Mouse (Mus musculus): Measurements from ENCODE around the gene Dot1l. TPM values are rescaled to one million over a fixed set of nuclear protein-coding genes. Genes with fewer than 3 reads are reported as not detected.

The Dot1l gene
- total and polyA plus RNA-seq, 3 experiments = 3.3 to 43.8 (median 13.3) TPM

GRCm38 (mm10) chr10:80823847-80824643 is 69.0 kb downstream of the Dot1l start:
- H3K4me3 ChIP-seq (replicated peaks in 1 of 3; ENCODE audit: low read depth in 2 of 3, low read length in 2 of 3, poor library complexity in 1 of 3) = no peak overlapping the region
- peak; percentile 38 for DNase-seq (ENCODE audit: extremely low read depth)
- TF ChIP-seq TCF12 (IDR thresholded peaks at IDR 0.05; ENCODE audit: low read depth, low read length) (peak; percentile 21; the same call in 1 of the 2 replicates), SMC3 (IDR thresholded peaks at IDR 0.05; ENCODE audit: low read depth, low read length) (no peak), JUND (conservative IDR thresholded peaks at IDR 0.05; ENCODE audit: low read depth, low read length) (no peak), ZMIZ1 (IDR thresholded peaks at IDR 0.05; ENCODE audit: low read depth, low read length) (0 out of 2 replicates have a peak, but pooled peaks have one; percentile 23), CHD1 (IDR thresholded peaks at IDR 0.05; ENCODE audit: low read depth, low read length) (no peak), BHLHE40 (IDR thresholded peaks at IDR 0.05; ENCODE audit: low read depth, low read length) (peak; percentile 68), ELF1 (IDR thresholded peaks at IDR 0.05; ENCODE audit: low read depth, low read length) (peak; percentile 47; the same call in 1 of the 2 replicates), MEF2A (IDR thresholded peaks at IDR 0.05; ENCODE audit: borderline replicate concordance, low read depth, low read length) (0 out of 2 replicates have a peak, but pooled peaks have one; percentile 20), NELFE (IDR thresholded peaks at IDR 0.05; ENCODE audit: low read depth, low read length) (no peak), TBP (conservative IDR thresholded peaks at IDR 0.05; ENCODE audit: low read depth, low read length) (peak; percentile 60; the same call in 1 of the 2 replicates), USF2 (conservative IDR thresholded peaks at IDR 0.05; ENCODE audit: low read depth, low read length) (no peak), IRF4 (IDR thresholded peaks at IDR 0.05; ENCODE audit: low read depth, low read length) (0 out of 2 replicates have a peak, but pooled peaks have one; percentile 8), GABPA (IDR thresholded peaks at IDR 0.05; ENCODE audit: insufficient replicate concordance, low read depth, low read length) (no peak), MAX (IDR thresholded peaks at IDR 0.05; ENCODE audit: low read length) (peak; percentile 45; the same call in 1 of the 2 replicates), POLR2AphosphoS2 (IDR thresholded peaks at IDR 0.05; ENCODE audit: low read depth, low read length) (no peak), ZC3H11A (IDR thresholded peaks at IDR 0.05; ENCODE audit: low read depth, low read length) (no peak), MAFK (IDR thresholded peaks at IDR 0.05; ENCODE audit: insufficient replicate concordance, low read length) (no peak), ETS1 (conservative IDR thresholded peaks at IDR 0.05; ENCODE audit: low read depth, low read length) (no peak), USF1 (IDR thresholded peaks at IDR 0.05; ENCODE audit: low read depth, low read length) (no peak), MYC (IDR thresholded peaks at IDR 0.05; ENCODE audit: low read depth, low read length) (0 out of 2 replicates have a peak, but pooled peaks have one; percentile 27), POLR2A (IDR thresholded peaks at IDR 0.05; ENCODE audit: low read depth, low read length) (peak; percentile 40), PAX5 (IDR thresholded peaks at IDR 0.05; ENCODE audit: low read length) (no peak), UBTF (IDR thresholded peaks at IDR 0.05; ENCODE audit: low read depth, low read length) (no peak), ZKSCAN1 (IDR thresholded peaks at IDR 0.05; ENCODE audit: borderline replicate concordance, low read depth, low read length) (no peak), NRF1 (IDR thresholded peaks at IDR 0.05; ENCODE audit: low read depth, low read length) (no peak), RAD21 (IDR thresholded peaks at IDR 0.05; ENCODE audit: low read depth, low read length) (no peak), E2F4 (IDR thresholded peaks at IDR 0.05; ENCODE audit: insufficient replicate concordance, low read depth, low read length) (no peak), CHD2 (IDR thresholded peaks at IDR 0.05; ENCODE audit: low read length) (no peak), KAT2A (IDR thresholded peaks at IDR 0.05; ENCODE audit: insufficient replicate concordance, low read length) (no peak), SIN3A (IDR thresholded peaks at IDR 0.05; ENCODE audit: low read length) (0 out of 2 replicates have a peak, but pooled peaks have one; percentile 16), MXI1 (IDR thresholded peaks at IDR 0.05; ENCODE audit: low read depth, low read length) (peak; percentile 43; the same call in 1 of the 2 replicates), EP300 (IDR thresholded peaks at IDR 0.05; ENCODE audit: low read length) (no peak), ZNF384 (IDR thresholded peaks at IDR 0.05; ENCODE audit: low read depth, low read length) (no peak)
- H3K4me2 ChIP-seq (ENCODE audit: insufficient read depth, low read depth, poor library complexity, severe bottlenecking) = peak overlapping the region; percentile 39
- peak overlapping the region; percentile 86 for H3K27ac ChIP-seq (ENCODE audit: insufficient read depth, low read depth)
- dilution Hi-C loops (cut with MboI; ENCODE audit: extremely low pct_ligation_motif_present, extremely low pct_unique_long_range_greater_than_20kb, low sequenced_read_pairs) (no loop called here), in situ Hi-C loops (cut with MboI; ENCODE audit: low pct_ligation_motif_present, low pct_unique_long_range_greater_than_20kb, low sequenced_read_pairs) (loop anchor here (5.0 kb wide), 1 partner anchor 33 kb away; the partner anchor contains the start of genes Lsm7 and Sppl2b)
- H3K9ac ChIP-seq (ENCODE audit: insufficient read depth, low read depth) = peak overlapping the region; percentile 36
- H3K9me3 ChIP-seq (replicated peaks; ENCODE audit: low read length) = no peaks in the 10 kb centered on the region
- peaks cover 21% of the 10 kb centered on the region for H3K79me2 ChIP-seq (replicated peaks; ENCODE audit: control insufficient read depth, extremely low read depth, insufficient read depth, poor library complexity, severe bottlenecking)
- peaks cover 12 to 14% of the 10 kb centered on the region in 2 experiments for H3K36me3 ChIP-seq (replicated peaks in 1 of 2; ENCODE audit: control insufficient read depth in 1 of 2, insufficient read depth in 1 of 2, low read length in 1 of 2)
- H3K4me1 ChIP-seq (ENCODE audit: control insufficient read depth in 1 of 2, insufficient read depth in 2 of 2) = peaks cover 9 to 33% of the 10 kb centered on the region in 2 experiments
- no peaks in the 10 kb centered on the region for H3K27me3 ChIP-seq (replicated peaks)
